Mouse (Mus musculus) layer of hippocampus, adult 9-10 months (tissue): Measurements from ENCODE around the gene Wdr46.

Source experiments
- DNase-seq: peaks from one replicate; pipeline ENCODE4 v3.0.0; 2022; ENCODE audit warnings: low spot score

The Wdr46 gene

DNA sequence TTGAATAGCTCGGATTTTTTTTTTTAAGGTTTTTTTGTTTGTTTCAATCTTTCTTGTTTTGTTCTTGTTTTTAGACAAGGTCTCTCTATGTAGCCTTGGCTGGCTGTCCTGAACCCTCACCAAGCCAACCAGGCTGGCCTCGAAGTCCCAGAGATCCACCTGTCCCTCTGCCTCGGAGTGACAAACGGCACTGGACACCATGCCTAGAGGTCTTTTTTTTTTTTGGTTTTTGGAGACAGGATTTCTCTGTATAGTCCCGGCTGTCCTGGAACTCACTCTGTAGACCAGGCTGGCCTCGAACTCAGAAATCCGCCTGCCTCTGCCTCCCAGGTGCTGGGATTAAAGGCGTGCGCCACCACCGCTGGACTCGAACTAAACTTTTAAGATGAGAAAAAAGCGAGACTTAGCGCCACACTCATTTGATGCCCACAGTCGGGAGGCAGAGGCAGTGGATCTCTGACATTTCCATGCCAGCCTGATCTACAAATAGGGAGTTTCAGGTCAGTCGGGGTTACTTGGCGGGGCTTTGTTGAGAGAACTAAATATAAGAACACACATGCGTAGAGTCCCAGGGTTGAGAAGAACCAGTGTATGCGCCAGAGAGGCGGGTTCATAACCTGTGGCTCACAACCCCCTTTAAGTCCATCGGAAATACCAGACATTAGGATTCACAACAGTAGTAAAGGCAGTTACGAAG, 12.1 kb upstream of the Wdr46 start:
- no peak for DNase-seq

DNA sequence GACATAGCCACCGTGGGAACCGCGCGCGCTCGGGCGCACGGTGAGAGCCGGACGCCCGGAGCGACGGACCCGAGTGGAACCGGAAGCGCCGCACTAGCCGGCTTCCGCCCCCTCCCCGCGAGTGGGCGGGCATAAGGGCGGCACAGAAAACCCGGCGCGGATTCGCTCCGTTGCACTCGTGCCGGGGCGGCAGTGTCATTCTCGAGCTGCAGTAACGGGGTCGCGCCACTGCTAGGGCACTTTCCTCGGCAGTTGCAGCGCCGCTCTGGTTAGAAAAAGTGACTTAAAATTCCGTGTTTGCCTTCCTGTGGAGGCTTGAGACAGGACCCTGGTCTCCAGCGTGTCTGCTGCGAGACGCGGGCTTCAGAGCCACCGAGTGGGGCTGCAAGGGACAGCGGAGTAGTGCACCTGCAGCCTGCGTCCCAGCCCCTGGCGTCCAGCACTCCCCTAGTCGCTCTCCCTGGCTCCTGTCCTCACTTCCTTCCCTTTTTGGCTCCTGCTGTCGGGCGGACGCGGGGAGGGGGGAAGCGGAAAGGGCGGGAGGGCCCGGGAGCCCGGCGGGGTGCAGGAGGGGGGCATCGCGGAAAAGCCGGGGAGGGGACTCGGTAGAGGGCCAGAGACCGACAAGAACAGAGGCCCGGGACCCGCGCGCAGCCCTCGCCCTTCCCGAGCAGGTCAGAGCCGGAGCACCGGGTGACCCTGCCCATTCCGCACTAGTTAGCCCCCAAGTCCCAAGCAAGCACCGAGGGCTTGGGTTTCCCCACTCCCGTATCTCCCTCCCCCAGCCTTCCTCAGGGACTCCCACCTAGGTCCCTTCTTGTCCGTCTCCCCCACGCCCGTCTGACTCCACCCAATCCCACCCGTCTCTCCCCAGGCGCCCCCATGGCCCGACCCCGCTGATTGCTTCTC, 10.8 kb upstream of the Wdr46 start, which contains the start of gene Rgl2:
TSS of gene Rgl2 (plus strand) at position 173 of the 909 bp plus-strand sequence.
- DNase-seq, result peak; percentile 69

DNA sequence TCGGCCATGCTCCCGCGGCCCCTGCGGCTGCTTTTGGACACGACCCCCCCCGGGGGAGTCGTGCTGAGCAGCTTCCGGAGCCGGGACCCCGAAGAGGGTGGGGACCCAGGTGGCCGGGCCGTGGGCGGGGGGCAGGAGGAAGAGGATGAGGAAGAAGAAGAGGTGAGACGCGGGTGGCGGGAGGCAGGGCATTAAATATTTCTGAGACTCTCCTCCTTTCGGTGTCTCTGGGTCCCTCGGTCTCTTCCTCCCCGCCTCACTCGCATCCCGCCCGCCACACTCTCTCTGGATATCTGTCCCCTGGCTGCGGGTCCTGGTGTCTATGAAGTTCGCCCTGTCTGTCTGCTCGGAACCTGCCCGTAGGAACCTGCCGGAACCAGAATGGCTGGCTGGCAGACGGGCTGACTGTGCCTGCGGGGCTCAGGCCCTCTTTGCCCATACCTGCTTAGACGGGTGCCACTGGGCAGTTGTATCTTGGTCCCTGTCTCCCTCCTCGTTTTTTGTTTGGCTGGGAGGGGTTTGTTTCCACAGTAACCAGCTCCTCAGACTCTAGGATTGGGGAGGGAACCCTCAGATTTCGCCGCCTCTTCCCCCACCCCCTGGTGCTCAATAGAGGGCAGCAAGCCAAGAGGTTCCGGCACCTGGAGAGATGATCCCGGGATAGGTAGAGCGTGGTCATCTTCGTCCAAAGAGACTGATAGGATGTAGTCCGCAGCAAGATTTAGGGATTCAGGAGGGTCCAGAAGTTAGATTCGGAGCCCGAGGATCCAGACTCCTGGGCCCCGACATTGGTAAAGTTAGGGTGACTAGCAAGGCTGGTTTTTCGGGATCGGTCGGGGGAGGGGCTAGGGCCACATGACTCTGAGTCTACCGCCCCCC, 9.9 kb upstream of the Wdr46 start:
- no peak for DNase-seq

DNA sequence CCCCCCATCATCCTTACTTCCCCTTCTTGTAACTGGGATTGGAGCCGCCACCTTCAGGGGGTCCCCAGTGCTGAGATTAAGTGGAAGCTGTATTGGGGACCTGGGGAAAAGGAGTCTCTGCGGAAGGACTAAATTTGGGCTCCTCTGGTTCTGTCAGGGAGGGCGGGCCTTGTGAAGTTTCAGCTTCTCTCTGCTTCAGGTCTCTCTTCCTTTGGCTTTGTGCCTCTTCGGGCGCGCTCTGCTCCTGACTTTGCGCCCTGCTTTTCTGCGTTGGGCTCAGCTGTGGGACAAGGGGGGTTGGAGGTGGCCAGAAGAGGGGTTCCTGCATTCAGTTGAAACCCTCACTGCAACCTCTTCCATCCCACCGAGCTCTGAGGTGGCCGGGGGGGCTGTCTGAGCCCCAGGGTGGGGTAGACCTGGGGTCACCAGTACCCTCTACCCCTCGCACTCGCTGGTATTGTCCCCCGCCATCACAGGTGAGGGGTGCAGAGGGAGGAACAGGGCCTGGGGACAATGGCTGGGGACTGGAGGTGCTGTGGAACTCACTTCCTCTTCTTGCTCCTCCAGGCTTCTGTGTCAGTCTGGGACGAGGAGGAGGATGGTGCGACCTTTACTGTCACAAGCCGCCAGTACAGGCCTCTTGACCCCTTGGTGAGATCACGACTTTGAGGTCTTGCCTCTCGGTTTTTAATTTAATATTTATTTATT, 9.1 kb upstream of the Wdr46 start:
- no peak for DNase-seq

DNA sequence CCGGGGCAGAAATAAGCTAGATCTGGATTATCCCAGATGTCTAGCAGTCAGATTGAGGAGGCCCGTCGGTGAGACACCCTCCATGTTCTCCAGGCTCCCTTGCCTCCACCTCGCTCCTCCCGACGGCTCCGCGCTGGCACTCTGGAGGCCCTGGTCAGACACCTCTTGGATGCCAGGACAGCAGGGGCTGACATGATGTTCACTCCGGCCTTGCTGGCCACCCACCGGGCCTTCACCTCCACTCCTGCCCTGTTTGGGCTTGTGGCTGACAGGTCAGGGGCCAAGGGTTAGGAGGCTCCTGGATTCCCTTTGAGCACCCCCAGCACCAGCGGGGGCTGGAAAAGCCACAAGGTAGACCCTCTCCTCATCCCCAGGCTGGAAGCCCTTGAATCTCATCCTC, 8.5 kb upstream of the Wdr46 start:
- DNase-seq, result no peak

DNA sequence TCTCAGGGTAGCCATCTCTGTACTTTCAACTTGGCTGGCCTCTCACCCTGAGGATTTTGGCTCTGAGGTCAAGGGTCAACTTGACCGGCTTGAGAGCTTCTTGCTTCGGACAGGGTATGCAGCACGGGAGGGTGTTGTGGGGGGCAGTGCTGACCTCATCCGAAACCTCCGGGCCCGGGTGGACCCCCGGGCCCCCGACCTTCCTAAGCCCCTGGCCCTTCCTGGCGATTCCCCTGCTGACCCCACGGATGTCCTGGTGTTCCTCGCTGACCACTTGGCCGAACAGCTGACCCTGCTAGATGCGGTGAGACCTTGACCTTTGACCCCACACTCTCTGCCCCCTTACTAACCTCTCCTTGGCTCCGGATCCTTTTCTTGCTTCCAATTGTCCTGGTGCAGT, 8.0 kb upstream of the Wdr46 start:
- no peak for DNase-seq

DNA sequence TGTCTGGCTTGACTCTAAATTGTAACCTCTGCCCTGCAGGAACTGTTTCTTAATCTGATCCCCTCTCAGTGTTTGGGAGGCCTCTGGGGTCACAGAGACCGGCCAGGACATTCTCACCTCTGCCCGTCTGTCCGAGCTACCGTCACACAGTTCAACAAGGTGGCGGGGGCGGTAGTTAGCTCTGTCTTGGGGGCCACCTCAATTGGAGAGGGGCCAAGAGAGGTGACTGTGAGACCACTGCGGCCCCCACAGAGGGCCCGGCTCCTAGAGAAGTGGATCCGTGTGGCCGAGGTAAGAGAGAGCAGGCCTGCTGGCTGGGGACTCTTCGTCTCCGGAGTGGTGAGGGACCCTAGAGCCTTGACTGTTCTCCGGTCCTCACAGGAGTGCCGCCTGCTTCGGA, 7.5 kb upstream of the Wdr46 start:
- no peak for DNase-seq

DNA sequence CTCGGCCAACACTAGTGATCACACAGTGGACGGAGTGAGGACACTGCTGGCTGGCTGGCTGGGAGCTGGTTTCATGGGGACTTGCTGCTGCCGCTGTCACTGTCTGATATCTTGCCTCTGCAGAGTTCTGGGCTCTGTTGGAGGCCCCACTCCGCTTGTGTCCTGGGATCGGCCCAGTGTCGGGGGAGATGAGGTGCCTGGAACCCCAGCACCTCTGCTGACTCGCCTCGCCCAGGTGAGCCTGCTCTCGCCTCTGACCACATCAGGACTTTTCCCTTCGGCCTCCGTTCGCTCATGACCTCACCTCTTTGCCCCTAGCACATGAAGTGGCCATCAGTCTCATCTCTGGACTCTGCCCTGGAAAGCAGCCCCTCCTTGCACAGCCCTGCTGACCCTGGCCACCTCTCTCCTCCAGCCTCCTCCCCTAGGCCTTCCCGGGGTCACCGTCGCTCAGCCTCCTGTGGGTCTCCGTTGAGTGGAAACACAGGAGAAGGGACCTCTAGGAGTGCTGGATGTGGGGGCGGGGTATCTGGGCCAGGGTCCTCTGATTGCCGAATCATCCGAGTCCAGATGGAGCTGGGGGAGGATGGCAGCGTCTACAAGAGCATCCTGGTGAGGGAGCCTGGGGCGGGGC, 4.9 kb upstream of the Wdr46 start:
- no peak for DNase-seq

DNA sequence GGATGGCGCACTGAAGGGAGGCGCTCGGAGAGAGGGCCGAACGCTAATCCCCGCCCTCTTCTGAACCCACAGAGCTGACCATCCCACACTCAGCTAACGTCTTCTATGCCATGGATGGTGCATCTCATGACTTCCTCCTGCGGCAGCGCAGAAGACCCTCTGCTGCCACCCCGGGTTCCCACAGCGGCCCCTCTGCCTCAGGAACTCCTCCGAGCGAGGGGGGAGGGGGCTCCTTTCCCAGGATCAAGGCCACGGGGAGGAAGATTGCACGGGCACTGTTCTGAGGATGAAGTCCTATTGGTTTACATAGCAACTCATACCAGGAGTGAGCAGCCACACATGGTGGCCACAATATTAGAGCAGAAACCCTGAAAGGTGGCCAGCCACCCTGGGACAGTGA, 3.5 kb upstream of the Wdr46 start:
- DNase-seq, result no peak

DNA sequence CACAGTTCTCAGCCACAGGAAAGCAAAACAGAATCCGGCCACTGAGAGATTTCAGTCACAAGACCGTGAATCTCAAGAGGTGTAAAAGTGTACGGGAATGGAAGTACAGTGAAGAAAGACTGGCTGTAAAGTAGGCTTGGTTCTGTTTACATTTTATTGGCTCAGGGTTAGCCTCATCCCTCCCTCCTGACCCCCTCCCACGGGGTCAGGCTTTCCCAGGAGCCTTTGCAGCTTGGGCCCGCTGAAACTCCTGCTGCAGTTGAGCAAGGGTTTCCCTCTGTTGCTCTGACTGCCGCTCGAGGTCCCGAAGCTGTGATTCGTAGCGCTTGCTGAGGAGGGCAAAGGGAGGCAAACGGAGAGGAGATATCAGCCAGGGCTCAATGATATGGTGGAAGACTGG, 1.7 kb upstream of the Wdr46 start:
- no peak for DNase-seq

DNA sequence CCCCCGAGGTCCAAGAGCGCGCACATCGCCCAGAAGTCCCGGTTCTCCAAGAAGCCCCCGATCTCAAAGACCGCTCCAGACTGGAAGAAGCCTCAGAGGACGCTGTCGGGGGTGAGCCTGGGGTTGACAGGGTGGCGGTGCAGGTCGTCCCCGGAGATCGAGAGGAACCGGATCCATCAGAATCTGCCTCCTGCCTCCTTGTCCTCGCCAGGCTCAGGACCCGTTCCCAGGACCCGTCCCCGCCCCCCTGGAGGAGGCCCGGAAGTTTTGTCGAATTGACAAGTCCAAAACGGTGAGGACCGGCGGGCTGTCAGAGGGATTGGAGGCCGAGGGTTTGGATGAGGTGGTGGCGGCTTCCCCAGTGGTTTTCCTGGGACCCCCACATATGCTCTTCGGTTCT, 521 bp downstream of the Wdr46 start:
- no peak for DNase-seq

DNA sequence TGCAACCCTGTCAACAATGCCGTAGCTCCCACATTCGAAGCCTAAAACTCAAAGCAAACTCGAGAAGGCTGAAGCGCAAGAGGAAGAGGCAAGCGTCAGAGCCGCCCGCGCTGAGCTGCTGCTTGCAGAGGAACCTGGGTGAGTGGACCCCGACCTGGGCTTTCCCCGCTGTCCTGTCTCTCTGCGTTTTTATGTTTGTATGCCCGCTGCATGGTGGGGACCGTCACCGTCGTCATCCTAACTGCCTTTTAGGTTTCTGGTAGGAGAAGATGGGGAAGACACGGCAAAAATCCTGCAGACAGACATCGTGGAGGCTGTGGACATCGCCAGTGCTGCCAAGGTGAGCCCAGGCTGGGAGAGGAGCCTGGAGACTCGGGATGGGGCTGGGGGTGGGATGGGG, 921 bp downstream of the Wdr46 start:
- DNase-seq, result no peak

DNA sequence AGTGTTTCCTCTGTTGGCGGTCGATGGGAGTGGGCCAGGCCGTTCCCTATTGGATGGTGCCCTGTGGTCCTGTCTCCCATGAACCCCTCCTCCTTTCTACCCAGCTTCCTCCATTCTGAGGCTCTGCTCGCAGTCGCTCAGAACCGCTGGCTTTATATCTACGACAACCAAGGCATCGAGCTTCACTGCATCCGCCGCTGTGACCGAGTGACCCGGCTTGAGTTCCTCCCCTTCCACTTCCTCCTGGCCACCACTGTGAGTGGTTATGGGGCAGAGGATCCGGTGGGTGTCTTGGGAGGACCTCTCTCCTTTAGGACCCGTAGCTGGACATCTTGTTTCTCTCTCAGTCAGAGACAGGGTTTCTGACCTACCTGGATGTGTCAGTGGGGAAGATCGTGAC, 3.0 kb downstream of the Wdr46 start:
- no peak for DNase-seq

DNA sequence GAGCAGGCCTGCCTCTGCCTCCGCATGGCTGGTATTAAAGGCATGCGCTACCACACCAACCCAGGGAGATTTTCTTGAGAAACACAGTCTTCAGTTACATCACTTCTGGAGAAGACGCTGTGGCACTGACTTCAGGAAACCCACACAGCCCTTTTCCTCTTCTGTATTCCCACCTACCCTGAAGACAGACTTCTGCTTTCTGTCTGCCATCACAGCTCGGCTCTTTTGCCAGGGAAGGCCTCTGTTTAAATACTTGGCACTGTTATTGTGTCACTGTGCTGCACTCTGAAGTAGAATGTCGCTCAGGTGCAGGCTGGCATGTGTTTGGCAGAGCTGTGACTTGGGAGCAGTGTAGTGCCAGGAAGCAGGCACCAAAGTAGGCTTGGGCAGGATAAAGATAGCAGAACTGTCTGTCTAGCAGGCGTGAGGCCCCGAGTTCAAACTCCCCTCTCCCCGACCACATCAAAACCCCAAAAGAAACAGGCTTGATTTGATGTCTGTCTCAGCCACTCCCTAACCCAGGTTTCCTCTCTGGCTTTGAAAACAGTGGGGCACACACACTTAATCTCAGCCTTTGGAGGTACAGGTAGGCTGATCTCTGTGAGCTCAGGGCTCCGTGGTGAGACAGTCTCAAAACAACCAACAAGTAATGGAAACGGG, 7.1 kb downstream of the Wdr46 start:
- no peak for DNase-seq

DNA sequence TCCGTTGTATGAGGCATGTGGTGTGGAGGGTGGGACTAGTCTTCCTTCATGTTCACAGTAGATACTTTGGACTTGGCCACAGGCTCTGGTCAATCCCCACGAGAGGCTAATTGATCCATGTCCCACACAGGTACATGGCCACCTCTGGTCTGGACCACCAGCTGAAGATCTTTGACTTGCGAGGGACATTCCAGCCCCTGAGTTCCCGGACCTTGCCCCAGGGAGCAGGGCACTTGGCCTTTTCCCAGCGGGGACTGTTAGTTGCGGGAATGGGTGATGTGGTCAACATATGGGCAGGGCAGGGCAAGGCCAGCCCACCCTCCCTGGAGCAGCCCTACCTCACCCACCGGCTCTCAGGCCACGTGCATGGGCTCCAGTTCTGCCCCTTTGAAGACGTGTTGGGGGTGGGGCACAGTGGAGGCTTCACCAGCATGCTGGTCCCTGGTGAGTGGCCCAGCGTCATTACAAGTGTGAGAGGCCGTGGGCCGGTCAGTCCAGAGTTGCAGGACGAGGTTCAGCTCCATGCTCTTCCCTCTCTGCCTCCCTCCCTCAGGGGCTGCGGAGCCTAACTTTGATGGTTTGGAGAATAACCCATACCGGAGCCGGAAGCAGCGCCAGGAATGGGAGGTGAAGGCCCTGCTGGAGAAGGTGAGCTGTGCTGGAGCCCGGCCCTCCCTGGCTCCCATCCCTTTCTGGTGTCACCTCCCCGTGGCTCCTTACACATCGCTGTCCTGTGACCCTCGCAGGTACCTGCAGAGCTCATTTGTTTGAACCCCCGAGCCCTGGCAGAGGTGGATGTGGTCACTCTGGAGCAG, 7.8 kb downstream of the Wdr46 start:
- no peak for DNase-seq

DNA sequence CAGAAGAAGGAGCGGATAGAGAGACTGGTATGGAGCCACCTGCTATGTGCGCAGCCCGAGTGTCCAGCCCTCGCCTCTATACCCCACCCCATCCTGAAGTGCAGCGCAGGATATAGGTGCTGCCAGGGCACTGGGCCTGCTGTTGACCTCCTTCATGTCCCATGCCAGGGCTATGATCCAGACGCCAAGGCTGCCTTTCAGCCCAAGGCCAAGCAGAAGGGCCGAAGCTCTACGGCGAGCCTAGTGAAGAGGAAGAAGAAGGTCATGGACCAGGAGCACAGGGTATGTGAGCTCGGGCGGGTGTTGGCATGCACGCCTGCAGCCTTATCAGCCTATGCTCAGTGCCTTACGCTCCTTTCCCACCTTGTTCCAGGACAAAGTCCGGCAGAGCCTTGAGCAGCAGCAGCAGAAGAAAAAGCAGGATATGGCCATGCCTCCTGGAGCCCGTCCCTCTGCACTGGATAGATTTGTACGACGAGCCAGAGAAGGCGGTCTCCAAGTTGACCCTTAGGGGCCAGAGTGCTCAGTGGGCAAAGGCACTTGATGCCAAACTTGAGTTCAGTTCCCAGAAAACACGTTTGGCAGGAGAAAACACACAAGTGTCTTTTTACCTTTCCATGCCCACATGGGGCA, 8.6 kb downstream of the Wdr46 start:
- DNase-seq, result no peak

DNA sequence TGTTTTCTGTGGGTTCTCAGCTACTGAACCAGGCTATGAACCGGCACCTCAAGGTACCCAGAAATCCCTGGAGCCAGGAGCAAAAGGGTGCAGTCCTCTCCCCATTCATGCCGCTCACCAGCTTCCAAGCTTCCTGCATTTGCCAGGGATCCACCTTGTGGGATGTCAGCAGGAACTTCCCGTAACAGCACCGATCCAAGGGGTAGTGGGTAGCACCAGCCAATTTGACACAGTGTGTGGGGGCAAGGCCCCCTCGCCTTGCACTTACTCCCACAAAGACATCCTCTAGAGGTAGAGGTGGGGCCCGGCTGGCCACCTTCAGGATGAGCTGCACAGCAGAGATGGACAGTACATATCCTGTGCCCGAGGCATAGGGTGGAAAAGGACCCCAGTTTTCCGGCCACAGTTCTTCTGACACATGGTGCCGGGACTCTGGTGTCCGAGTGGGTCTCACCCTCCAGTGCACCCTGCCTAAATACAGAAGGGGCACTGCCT, 9.7 kb downstream of the Wdr46 start:
- DNase-seq, result no peak

DNA sequence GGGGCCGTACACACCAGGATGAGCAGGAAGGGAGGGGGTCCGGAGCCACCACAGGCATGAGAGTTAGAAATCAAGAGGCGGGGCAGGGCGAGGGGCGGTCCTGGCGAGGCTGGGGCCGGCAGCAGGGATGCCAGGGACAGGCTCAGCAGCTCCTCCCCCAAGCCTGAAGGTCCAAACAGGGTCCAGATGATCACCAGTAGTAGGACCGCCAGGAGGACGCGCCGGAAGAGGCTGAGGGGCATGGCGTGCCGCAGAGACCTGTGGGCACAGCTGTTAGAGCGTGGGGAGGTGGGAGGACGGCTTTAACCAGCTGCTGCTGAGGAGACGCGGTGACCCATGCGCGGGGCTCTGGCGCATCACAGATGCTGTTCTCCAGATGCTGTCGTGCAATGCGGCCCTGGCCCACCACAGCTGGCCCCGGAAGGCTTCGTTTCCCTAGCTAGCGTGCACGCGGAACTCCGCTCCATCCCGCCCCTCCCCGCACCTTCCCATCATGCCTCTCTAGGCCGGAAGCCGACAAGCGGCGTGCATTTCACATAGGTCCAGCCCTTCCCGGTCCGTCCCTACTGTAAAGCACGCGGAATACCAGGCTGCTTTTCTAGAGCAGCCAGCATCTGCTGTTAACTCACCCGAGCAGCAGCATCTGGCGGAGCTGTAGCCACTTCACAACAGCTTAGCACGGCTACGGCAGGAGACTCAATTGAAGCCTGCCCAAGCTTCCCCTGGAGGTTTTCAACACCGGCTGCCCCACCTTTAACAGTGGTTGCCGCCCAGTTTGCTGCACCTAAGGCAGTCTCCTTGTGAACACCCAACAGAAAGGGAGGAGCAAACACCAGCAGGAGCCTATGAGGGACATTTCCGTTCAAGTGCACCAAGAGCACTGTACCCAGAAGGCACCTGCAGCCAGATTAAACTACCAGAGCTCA, 10.8 kb downstream of the Wdr46 start, which contains the start of gene B3galt4:
TSS of gene B3galt4 (minus strand) at position 468 of the 926 bp plus-strand sequence.
- DNase-seq, result no peak
